Mouse (Mus musculus) thymus, postnatal 36 days (tissue): ENCODE measurements around the gene Flnc.

Experiments used
- DNase-seq, 2 experiments: peaks; one replicate each; pipeline ENCODE4 v3.0.0; 2022; ENCODE audit warnings: mixed read lengths in 2 of 2

Gene Flnc

GRCm38 (mm10) chr6:29432676-29433037, 399 bp upstream of the Flnc start:
- DNase-seq: no peak

DNA sequence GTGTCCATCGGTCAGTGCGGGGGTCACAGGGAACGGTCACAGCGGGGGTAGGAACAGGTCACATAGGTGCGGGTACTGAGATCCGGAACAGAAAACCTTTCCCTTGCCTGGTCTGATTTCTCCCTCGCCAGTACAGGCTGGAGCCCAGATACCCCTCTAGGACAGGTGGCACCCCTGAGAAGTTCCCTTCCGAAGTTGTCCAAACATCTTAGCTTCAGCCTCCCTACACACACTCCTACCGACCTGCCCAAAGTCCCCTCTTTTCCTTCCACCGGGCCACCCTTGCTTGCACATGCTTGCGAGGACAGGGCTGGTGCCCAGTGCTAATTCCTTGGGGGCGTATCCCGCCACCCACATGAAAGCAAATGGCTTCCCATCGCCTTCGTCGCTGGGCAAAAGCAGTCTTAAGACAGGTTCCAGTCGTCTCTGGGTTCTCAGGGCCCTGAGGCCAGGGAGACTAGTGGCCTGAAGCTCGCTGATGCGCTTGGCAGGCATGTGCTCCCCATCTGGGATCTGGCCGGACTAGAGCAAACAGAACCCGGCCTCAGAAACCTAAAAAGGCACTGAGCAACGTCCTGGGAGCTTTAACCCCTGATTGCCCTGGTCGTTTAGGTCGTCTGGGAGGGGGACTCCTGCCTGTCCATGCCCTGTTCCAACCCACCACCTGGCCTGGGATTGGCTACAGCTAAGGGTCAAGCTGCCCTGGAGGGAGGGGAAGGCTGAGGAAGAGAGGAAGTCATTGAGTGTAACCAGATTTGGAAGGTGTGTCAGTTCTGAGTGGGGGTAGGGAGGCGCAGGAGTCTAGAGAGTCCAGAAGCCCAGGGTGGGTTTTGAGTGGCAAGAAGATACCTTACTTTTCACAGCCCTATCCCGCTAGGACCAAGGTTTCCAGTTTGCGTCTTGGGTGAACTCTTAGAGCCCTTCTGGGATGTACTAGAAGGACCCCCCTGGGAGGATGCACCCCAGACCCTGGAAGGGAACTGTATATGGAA, 1.0 kb downstream of the Flnc start:
- no peak for DNase-seq

DNA sequence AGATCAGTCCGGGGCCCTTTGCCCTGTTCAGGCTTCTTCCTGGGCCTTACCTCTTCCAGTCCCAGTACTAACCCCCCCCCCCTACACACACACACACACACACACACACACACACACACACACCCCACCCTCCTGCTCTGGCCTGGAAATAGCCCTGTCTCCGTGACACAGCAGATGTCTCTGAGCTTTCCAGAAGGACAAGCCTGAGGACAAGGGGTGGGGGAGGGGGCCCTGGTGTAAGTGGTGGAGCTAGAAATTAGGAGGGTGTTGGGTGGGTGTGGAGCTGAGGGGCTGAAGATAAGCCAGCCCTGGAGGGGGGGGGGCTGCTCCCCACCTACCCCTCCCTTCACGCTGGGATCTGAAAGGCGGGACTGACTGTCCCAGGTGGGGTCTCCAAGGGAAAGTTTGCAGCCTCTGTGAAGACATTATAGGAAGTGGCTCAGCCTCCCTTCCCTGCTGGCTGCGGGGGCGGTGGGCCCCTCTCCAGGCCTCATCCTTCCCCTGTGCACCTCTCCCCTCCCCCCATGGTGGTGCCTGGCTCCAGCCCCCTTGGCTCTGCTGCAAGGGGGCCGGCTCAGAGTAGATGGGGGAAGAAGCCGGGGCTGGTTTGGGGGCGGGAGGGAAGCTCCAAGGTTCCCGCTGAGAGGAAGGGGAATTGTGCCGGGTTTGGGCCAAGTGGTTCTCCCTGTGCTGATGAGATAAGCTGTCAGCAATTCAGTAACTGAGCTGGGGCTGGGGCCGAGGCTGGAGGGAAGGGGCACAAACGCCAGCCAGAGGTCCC, 2.0 kb downstream of the Flnc start:
- no peak for DNase-seq

DNA sequence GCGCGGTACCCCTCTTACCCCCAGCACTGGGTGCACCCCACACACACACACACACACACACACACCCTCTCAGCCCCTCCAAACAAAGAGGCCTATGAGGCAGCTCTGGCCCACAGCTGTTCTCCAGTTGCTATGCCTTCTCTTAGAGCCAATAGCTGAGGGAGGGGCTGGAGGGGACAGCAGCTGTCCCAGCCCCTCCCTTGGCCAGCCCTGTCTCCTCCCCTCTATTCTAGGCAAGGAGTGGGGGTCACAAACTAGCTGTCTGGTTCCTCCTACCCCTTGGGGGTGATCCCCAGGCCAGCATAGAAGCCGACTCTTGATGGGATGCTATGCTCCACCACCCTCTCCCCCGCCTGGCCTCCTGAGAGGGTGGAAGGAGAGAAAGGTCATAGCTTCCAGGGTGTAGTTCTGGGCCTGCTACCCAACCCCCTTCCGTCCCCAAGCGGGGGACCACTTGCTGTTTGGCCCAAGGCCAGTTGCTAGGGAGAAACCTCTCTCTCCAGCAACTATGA, 2.9 kb downstream of the Flnc start:
- DNase-seq: no peak

- no peak for DNase-seq
Observed at GRCm38 (mm10) chr6:29436461-29436934, 3.4 kb downstream of the Flnc start.

DNA sequence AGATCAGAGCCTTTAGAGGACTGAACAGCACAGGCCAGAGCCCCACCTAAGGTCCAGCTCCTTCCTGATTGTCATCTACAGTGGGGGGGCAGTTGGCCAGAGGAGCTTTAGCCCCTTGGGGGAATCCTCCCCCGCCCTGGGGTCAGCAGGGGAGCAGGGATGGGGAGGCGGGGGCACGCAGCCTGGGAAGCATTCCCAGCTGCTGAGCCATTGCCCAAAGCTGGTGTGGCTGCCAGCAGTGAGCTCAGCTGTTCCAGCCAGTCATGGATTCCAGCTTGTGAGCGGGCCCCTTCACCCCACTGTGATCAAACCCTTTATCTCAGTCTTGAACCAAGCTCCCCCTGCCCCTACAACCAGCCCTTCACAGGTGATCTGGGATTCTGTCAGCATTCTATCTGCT, 6.2 kb downstream of the Flnc start:
- DNase-seq: no peak

GRCm38 (mm10) chr6:29439789-29440188, 6.7 kb downstream of the Flnc start:
- no peak for DNase-seq

GRCm38 (mm10) chr6:29444773-29445172, 11.7 kb downstream of the Flnc start:
- DNase-seq: peak; percentile 27 to 30

- DNase-seq: no peak
Observed at GRCm38 (mm10) chr6:29445354-29445753, 12.3 kb downstream of the Flnc start.

GRCm38 (mm10) chr6:29449858-29450257, 16.8 kb downstream of the Flnc start:
- DNase-seq: no peak

- DNase-seq: no peak
Observed at GRCm38 (mm10) chr6:29450667-29451066, 17.6 kb downstream of the Flnc start.

DNA sequence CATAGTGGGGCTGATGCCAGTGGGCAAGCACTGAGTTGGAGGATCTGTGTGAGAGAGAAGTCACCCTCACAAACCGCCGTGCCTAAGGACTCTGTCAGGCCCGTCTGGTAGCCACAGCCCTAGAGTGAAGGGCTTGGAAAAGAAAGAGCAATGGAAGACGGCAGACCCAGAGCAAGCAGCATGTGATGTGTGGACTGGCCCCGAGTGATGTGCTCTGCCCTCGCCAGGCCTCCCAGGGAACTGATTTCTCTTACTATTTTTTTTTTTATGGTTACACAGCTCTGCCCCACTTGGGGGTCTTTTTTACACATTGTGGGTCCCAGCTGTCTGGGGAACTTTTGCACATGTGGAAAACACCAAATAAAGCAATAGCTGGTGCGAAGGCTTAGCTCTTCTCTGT, 28.4 kb downstream of the Flnc start:
- no peak for DNase-seq

GRCm38 (mm10) chr6:29463388-29463787, 30.3 kb downstream of the Flnc start:
- no peak for DNase-seq

GRCm38 (mm10) chr6:29467583-29468354, 34.7 kb downstream of the Flnc start, which contains the start of gene Atp6v1f:
Gene Atp6v1f (plus strand): TSS chr6:29467718.
- DNase-seq: peak; percentile 92

DNA sequence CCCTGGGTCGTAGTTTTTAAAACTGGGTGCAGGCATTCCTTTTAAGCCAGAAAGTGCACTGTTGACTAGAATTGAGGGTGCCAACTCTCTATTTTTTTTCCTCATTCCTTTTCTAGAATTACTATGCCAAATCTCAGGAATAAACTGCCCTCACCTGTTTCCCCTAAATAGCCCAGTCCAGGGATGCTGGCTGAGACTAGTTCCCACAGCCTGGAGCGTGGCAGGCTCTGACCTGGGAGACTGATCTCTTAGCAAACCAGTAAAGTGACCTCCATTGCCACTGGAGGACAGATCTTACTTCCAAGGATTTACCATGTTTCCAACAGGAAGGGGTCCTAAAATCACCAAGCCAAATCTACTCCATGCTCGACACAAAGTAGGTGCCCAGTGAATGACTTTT, 35.8 kb downstream of the Flnc start:
- DNase-seq: no peak

- DNase-seq: no peak
Observed at GRCm38 (mm10) chr6:29471137-29471536, 38.1 kb downstream of the Flnc start, which contains the start of gene Atp6v1fnb. Gene Atp6v1fnb (plus strand): TSS chr6:29471437.

DNA sequence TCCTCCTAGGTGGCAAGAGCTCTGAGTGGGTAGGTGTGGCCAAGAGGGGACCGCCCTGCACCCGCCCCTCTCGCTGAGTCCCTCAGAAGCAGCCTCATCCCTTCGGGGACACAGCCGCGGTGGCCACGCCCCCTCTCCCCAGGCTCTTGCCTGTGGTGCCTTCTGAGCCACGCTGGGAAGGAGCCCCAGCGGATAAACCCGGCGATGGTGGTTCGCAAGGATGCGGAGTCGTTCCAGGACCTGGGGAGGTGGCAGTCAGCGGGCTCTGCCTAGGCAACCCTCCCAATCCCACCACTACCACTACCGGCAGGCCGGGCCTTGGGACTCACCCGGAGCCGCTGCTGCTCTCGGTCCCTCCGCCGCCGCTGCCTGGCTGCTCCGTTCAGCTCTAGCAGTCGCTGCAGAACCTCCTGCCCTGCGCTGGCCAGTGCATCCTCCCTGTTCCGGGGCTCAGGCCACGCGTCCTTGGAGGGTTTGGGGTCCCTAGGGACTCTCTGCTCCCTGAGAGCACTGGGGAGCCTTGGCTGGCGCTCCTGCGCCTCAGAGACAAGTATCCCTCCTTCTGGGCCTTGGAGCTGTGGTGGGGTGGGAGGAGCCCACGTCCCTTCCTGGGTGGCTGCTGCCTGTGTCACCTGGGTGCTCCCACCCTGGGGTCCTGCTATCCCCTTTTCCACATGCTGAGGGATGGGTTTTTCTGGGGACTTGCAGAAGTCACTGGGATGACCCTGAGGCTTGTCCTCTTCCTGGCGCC, 41.1 kb downstream of the Flnc start:
- peak; percentile 82 to 88 for DNase-seq

DNA sequence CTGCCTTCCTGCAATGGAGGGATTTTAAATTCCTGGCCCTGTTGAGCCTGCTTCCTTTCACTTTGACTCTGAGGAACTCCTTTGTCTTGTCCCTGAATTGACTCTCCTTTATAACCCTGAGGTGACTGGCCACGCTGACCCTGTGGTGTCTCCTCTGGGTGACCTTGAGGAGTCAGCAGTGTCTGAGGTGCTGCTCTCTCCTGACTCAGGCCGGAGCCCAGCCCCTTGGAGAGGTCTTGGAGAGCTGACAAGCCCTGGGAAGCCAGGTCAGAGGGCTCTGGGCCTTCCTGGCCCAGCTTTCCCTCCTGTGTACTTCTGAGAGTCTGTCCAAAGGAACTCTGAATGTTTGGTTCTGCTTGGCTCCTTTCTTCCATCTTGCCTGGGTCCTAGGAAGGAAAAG, 41.7 kb downstream of the Flnc start:
- DNase-seq: no peak

DNA sequence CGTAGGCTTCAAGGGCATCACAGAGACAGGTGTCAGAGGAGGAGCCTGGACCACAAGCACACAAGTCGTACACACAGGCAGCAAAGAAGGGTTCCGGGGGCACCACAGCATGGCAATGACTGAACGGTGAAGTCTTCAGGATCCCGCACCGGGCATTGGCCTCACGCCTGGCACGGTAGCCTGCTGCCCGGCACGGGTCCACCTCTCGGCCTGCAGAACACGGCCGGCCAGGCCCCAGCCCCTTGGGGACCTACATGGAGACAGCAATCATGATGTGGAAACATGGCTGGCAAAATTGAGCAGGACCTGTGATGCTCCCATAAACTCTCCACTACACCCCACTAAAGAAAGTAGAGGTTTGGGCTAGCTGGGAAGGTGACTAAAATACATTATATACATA, 49.6 kb downstream of the Flnc start:
- no peak for DNase-seq

DNA sequence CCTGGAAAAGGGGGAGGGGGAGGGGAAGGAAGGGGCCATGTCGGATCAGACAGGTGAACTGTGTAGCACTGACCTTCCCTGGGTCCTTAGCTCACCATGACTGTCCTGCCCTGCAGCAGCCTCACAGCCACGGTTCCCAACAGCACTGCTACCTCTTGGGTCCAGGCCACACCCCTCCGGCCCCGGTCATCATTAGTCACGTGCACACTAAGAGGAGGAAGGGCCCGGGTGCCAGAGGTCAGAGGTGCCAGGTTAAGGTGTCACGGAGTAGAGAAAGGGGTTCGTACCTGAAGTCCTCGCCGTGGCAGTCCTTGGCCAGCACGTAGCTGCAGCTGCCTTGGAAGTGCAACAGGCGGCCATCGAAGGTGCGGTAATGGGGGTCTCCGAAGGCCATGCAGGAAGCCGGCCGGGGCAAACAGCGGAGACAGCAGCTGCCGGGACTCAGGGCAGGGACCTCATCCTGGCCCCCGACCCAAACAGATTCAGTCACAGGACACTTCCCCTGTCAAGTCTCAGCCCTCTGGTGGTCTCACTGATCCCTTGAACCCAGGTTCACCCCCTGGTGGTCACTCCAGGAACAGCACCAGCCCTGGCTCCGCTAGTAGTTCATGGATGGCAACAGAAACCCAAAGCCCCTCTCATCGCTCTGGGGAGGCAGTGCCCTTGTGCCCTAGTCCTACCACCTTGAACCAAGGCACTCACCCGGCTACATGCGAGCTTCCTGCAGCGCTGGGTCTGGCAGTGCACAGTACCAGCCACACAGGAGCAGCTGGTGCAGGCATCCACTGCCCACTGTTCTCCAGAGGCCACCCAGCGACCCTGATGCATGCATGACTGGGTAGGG, 51.9 kb downstream of the Flnc start:
- DNase-seq: peak; percentile 72 to 79

GRCm38 (mm10) chr6:29485951-29486350, 52.9 kb downstream of the Flnc start:
- no peak for DNase-seq
